Mouse (Mus musculus) CD4-positive naive resting alpha-beta T cell, adult 76 days (primary cell): ENCODE measurements around the gene Ntng1. TPM values are rescaled to one million over a fixed set of nuclear protein-coding genes. Genes with fewer than 3 reads are reported as not detected.

ENCODE experiments used
- total RNA-seq: library from RNA; stranded (reverse); gene quantifications from one replicate; pipeline ENCODE4 v1.2.4, GENCODE M21; 2023

Gene Ntng1
- not detected for total RNA-seq

DNA sequence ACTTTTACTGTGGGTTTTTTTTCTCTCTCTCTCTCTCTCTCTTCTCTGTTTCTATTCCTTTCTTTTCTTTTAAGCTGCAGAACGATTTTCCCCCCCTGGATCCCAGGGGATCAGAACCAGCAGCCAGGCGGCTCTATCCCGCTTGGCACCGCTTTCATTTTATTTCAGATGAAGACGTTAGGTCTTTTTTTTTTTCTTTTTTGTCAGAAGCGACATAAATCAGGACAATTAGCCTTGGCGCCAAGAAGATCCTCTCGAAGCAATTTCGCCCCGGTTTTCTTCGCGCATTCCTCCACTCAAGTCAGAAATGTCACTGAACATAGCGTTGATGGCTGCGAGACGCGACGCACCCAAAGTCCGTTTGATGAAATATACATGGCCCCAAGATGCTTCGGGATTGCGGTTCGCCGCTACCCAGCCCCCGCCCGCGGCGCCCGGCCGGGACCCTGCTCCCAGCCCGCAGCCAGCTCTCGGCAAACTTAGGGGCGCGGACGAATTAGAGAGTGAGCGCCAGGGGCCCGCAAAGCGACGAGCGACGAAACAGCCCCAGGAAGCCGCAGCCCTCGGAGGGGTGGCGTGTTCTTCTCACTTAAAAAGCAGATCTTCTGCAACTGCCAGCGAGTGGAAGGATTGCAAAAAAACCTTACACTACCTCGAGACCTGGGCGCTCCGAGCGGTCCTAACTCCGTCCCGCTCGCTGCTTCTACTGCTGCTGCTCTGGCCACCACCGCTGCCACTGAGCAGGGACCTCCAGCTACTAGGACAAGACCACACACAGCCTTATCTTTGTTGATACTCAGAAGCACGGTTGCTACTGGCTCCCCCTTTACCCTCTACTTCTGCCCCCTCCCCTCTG lies at the start of gene Ntng1:
Ntng1 (minus strand) TSS at position 806 of the 856 bp plus-strand sequence.

Other genes starting within 250 kb of the Ntng1 start
- 14.8 TPM for gene Prmt6, start 107.0 kb upstream of the Ntng1 start, total RNA-seq